ENCODE assay signal across 9 mouse cellular contexts in genomic region chr3:85773425-85773824, GRCm38 (mm10). TPM values are rescaled to one million over a fixed set of nuclear protein-coding genes. Genes with fewer than 3 reads are reported as not detected.
DNase-seq lines count a peak whose midpoint lies in the region; ATAC-seq lines count a peak whose summit lies in the region.
"Had no signal": no experiment of that assay in that cellular context is flagged by ENCODE, and none has a peak within 500 bp of the region (broad histone marks: within the 10 kb centered on the region; RNA-seq: fewer than 3 reads in every experiment).

No protein-coding gene starts in this region.

- peak; percentile 11 for DNase-seq in embryonic facial prominence, embryonic 11.5 days (ENCODE audit: low spot score)
- no peak for DNase-seq in embryonic facial prominence, embryonic 10.5 days (ENCODE audit: low spot score)
- peak; percentile 22 for DNase-seq in layer of hippocampus, adult 11-12 months (ENCODE audit: low spot score)
- DNase-seq in layer of hippocampus, adult 9-11 months, result no peak
- peak; percentile 38 for DNase-seq in Muller cell, postnatal 12 days (ENCODE audit: inconsistent ontology term)
- DNase-seq in heart, postnatal 4 days, result peak; percentile 25
- no peak for DNase-seq in kidney, postnatal 14 days

- no peak overlapping the region for H3K4me2 ChIP-seq in embryonic facial prominence, embryonic 11.5 days (ENCODE audit: low read depth, low read length)

- H3K27ac ChIP-seq in embryonic facial prominence, embryonic 11.5 days (replicated peaks; ENCODE audit: low read depth, low read length), result no peak overlapping the region
- no peak overlapping the region for H3K27ac ChIP-seq in embryonic facial prominence, embryonic 10.5 days (replicated peaks)

- no peaks in the 10 kb centered on the region for H3K4me1 ChIP-seq in embryonic facial prominence, embryonic 11.5 days (ENCODE audit: control insufficient read depth, insufficient read depth, low read length)
- H3K4me1 ChIP-seq in embryonic facial prominence, embryonic 10.5 days, result no peaks in the 10 kb centered on the region

- H3K27me3 ChIP-seq in embryonic facial prominence, embryonic 11.5 days (ENCODE audit: control insufficient read depth, insufficient read depth, low read length), result no peaks in the 10 kb centered on the region
- no peaks in the 10 kb centered on the region for H3K27me3 ChIP-seq in embryonic facial prominence, embryonic 10.5 days (replicated peaks; ENCODE audit: low read depth, poor library complexity, severe bottlenecking)

- no peaks in the 10 kb centered on the region for H3K9me3 ChIP-seq in embryonic facial prominence, embryonic 11.5 days (replicated peaks; ENCODE audit: control insufficient read depth, low read length)
- no peaks in the 10 kb centered on the region for H3K9me3 ChIP-seq in embryonic facial prominence, embryonic 10.5 days

- WGBS in embryonic facial prominence, embryonic 11.5 days, result 52% methylated on average over 3 of the region's 3 CpGs
- 46% methylated on average over 3 of the region's 3 CpGs for WGBS in embryonic facial prominence, embryonic 10.5 days

- H3K4me3 ChIP-seq in embryonic facial prominence, embryonic 11.5 days (ENCODE audit: low read depth, low read length), result no peak overlapping the region
- H3K4me3 ChIP-seq in embryonic facial prominence, embryonic 10.5 days, result no peak overlapping the region

- ATAC-seq in embryonic facial prominence, embryonic 11.5 days (replicated peaks; ENCODE audit: insufficient number of reproducible peaks, low FRiP score, low TSS enrichment, low read depth), result no peak
- no peak for ATAC-seq in CD4-positive, CD25-positive, alpha-beta regulatory T cell, adult 4 months

- H3K9ac ChIP-seq in embryonic facial prominence, embryonic 11.5 days (replicated peaks; ENCODE audit: low read length), result no peak overlapping the region

- H3K36me3 ChIP-seq in embryonic facial prominence, embryonic 11.5 days (replicated peaks; ENCODE audit: control insufficient read depth, insufficient read depth, low read depth, low read length), result no peaks in the 10 kb centered on the region
- H3K36me3 ChIP-seq in embryonic facial prominence, embryonic 10.5 days (replicated peaks), result no peaks in the 10 kb centered on the region

RNA-seq across cellular contexts. Expression of gene Fam160a1, which starts 43.7 kb away (rescaled TPM):
- polyA plus RNA-seq in embryonic facial prominence, embryonic 11.5 days (2014; fragmentation: Nextera tagmentation; extraction: Ambion mirVana), result 1.6 TPM in 2 replicates
- polyA plus RNA-seq in embryonic facial prominence, embryonic 10.5 days (2016; fragmentation: Nextera tagmentation; extraction: Ambion mirVana), result 1.3 and 1.7 TPM in 2 replicates
- 10 to 100 TPM; 27.0 to 28.1 TPM for total RNA-seq in heart, postnatal 4 days (2021)
- polyA plus RNA-seq in CD4-positive, CD25-positive, alpha-beta regulatory T cell, adult 4 months (2017; shearing (Covaris generic)), result 1 to 10 TPM; 3.8 to 8.0 TPM
- total RNA-seq: megakaryocyte, adult 5-6 weeks had no signal

Comparison
In these comparisons a context has a peak if more than half of its experiments do, and no peak if none do; other contexts are left out.
1. DNase-seq: peak in embryonic facial prominence, embryonic 11.5 days (single experiment), layer of hippocampus, adult 11-12 months (single experiment), Muller cell, postnatal 12 days (single experiment) and heart, postnatal 4 days (single experiment); none in embryonic facial prominence, embryonic 10.5 days (single experiment), layer of hippocampus, adult 9-11 months (single experiment) and kidney, postnatal 14 days (single experiment).